Mouse (Mus musculus): ENCODE data around the gene Lpp. TPM values are rescaled to one million over a fixed set of nuclear protein-coding genes. Genes with fewer than 3 reads are reported as not detected.

Gene Lpp
- polyA plus RNA-seq, 1 experiment from 2014 or later, result 4.8 TPM

DNA sequence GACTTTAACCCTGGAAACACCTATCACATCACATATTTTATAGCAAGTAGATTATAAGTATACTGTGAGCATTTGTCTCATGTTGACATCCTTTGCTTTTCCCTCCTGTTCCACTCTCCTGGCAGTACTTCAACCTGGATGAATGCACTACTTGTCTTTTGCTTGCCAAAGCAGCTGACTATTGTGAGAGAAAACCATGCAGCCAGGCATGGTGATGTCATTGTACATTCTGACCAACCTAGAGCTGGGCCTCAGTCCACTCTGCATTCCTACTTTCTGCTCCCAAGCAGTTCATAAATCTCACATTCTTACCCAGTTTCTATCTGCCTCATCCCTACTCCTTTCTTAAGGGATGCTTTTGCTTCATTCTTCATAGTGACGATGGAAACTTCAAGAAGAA, 515.6 kb downstream of the Lpp start:
- H3K9me3 ChIP-seq (replicated peaks; ENCODE audit: control insufficient read depth, low read length), result no peaks in the 10 kb centered on the region
- WGBS, result 88% methylated on average over 1 of the region's 1 CpGs
- no peaks in the 10 kb centered on the region for H3K36me3 ChIP-seq (ENCODE audit: control insufficient read depth, insufficient read depth, low read length)
- H3K27ac ChIP-seq (ENCODE audit: low read depth, low read length), result no peak overlapping the region
- no peaks in the 10 kb centered on the region; the same call in 1 of the 2 replicates for H3K4me1 ChIP-seq (ENCODE audit: control insufficient read depth, insufficient read depth, low read length)
- no peaks in the 10 kb centered on the region for H3K27me3 ChIP-seq (replicated peaks; ENCODE audit: control insufficient read depth, insufficient read depth, low read length)
- ATAC-seq, result peak; percentile 62
- H3K9ac ChIP-seq (ENCODE audit: low read length), result no peak overlapping the region
- no peak overlapping the region for H3K4me3 ChIP-seq (ENCODE audit: low read depth, low read length)
- H3K4me2 ChIP-seq (ENCODE audit: low read length), result no peak overlapping the region
- peak; percentile 74 for DNase-seq (ENCODE audit: low spot score)

DNA sequence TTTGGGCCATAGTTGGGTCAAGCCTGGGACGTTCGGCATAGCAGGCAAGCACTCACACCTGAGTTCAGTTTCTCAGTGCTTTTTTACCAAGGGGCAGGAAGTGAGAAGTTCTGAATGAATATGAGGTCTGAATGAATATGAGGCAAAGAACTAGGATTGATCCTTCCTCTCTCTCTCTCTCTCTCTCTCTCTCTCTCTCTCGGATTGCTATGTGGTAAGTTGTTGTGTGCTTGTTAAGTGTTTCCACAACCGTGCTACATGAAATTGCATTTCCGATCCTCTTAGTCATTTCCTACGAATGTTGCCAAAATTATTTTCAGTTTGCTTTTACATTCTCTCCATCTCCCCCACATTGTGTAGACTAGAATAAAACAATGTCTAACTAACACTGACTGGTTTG, 517.0 kb downstream of the Lpp start:
- no peak overlapping the region for H3K4me3 ChIP-seq (ENCODE audit: low read depth, low read length)
- ATAC-seq (no peak), DNase-seq (ENCODE audit: low spot score) (no peak)
- no peak overlapping the region for H3K9ac ChIP-seq (ENCODE audit: low read length)
- no peaks in the 10 kb centered on the region for H3K36me3 ChIP-seq (ENCODE audit: control insufficient read depth, insufficient read depth, low read length)
- no peaks in the 10 kb centered on the region for H3K27me3 ChIP-seq (replicated peaks; ENCODE audit: control insufficient read depth, insufficient read depth, low read length)
- no peaks in the 10 kb centered on the region for H3K9me3 ChIP-seq (replicated peaks; ENCODE audit: control insufficient read depth, low read length)
- no peak overlapping the region for H3K27ac ChIP-seq (ENCODE audit: low read depth, low read length)
- 85% methylated on average over 6 of the region's 6 CpGs for WGBS
- H3K4me1 ChIP-seq (ENCODE audit: control insufficient read depth, insufficient read depth, low read length), result no peaks in the 10 kb centered on the region; the same call in 1 of the 2 replicates
- no peak overlapping the region for H3K4me2 ChIP-seq (ENCODE audit: low read length)

DNA sequence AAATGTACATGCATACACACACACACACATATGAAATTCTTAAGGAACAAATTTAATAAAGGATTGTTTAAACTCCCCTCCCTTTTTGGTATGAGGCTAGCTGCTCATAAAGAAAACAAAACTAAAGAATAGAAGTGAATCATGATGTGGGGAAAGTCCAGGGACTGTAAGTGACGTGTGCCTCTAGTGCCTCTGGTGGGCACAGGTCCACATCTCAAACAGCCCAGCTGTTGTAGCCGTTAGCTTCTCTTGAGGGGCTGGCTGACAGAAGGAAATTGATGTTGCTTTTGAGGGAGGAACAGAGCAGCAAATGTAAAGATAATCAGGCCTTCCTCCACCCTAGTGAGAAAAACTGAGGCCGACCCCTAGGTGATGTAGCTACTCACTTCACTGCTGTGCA, 517.5 kb downstream of the Lpp start:
- Histone ChIP-seq H3K27me3 (replicated peaks; ENCODE audit: control insufficient read depth, insufficient read depth, low read length) (no peaks in the 10 kb centered on the region), H3K27ac (ENCODE audit: low read depth, low read length) (no peak overlapping the region), H3K36me3 (ENCODE audit: control insufficient read depth, insufficient read depth, low read length) (no peaks in the 10 kb centered on the region), H3K4me3 (ENCODE audit: low read depth, low read length) (no peak overlapping the region), H3K4me1 (ENCODE audit: control insufficient read depth, insufficient read depth, low read length) (no peaks in the 10 kb centered on the region; the same call in 1 of the 2 replicates), H3K9me3 (replicated peaks; ENCODE audit: control insufficient read depth, low read length) (no peaks in the 10 kb centered on the region), H3K9ac (ENCODE audit: low read length) (no peak overlapping the region), H3K4me2 (ENCODE audit: low read length) (no peak overlapping the region)
- no peak for ATAC-seq
- DNase-seq (ENCODE audit: low spot score), result peak; percentile 29
- 52% methylated on average over 3 of the region's 3 CpGs for WGBS

GRCm38 (mm10) chr16:24912381-24912780, 519.1 kb downstream of the Lpp start:
- no peaks in the 10 kb centered on the region; the same call in 1 of the 2 replicates for H3K4me1 ChIP-seq (ENCODE audit: control insufficient read depth, insufficient read depth, low read length)
- no peak overlapping the region for H3K4me3 ChIP-seq (ENCODE audit: low read depth, low read length)
- WGBS, result 71% methylated on average over 1 of the region's 1 CpGs
- no peak for ATAC-seq
- no peaks in the 10 kb centered on the region for H3K27me3 ChIP-seq (replicated peaks; ENCODE audit: control insufficient read depth, insufficient read depth, low read length)
- H3K36me3 ChIP-seq (ENCODE audit: control insufficient read depth, insufficient read depth, low read length), result no peaks in the 10 kb centered on the region
- no peak for DNase-seq (ENCODE audit: low spot score)
- H3K9me3 ChIP-seq (replicated peaks; ENCODE audit: control insufficient read depth, low read length), result no peaks in the 10 kb centered on the region
- no peak overlapping the region for H3K9ac ChIP-seq (ENCODE audit: low read length)
- H3K4me2 ChIP-seq (ENCODE audit: low read length), result no peak overlapping the region
- H3K27ac ChIP-seq (ENCODE audit: low read depth, low read length), result no peak overlapping the region

DNA sequence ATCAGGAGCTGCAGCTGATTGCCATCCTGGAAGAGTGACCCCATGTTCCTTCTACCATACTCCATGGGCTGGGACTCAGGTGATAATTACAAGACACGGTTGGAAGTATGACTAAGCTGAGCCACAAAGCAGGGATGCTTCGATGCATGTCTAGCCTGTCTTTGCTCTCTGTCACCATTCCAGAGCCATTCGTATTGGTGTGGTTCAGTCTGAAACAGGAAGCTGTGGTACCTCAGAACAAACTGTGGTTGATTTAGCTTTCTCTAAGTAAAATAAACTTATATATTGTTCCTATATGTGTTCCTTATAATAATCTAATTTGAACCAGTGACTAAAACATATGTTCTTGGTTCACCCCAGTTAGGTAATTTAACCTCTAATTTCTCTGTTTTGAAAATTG, 519.7 kb downstream of the Lpp start:
- no peak overlapping the region for H3K9ac ChIP-seq (ENCODE audit: low read length)
- ATAC-seq (no peak), DNase-seq (ENCODE audit: low spot score) (no peak)
- H3K4me1 ChIP-seq (ENCODE audit: control insufficient read depth, insufficient read depth, low read length), result no peaks in the 10 kb centered on the region; the same call in 1 of the 2 replicates
- no peak overlapping the region for H3K4me3 ChIP-seq (ENCODE audit: low read depth, low read length)
- no peak overlapping the region for H3K4me2 ChIP-seq (ENCODE audit: low read length)
- H3K36me3 ChIP-seq (ENCODE audit: control insufficient read depth, insufficient read depth, low read length), result no peaks in the 10 kb centered on the region
- no peak overlapping the region for H3K27ac ChIP-seq (ENCODE audit: low read depth, low read length)
- 93% methylated on average over 3 of the region's 3 CpGs for whole genome bisulfite sequencing
- H3K27me3 ChIP-seq (replicated peaks; ENCODE audit: control insufficient read depth, insufficient read depth, low read length), result no peaks in the 10 kb centered on the region
- H3K9me3 ChIP-seq (replicated peaks; ENCODE audit: control insufficient read depth, low read length), result no peaks in the 10 kb centered on the region

DNA sequence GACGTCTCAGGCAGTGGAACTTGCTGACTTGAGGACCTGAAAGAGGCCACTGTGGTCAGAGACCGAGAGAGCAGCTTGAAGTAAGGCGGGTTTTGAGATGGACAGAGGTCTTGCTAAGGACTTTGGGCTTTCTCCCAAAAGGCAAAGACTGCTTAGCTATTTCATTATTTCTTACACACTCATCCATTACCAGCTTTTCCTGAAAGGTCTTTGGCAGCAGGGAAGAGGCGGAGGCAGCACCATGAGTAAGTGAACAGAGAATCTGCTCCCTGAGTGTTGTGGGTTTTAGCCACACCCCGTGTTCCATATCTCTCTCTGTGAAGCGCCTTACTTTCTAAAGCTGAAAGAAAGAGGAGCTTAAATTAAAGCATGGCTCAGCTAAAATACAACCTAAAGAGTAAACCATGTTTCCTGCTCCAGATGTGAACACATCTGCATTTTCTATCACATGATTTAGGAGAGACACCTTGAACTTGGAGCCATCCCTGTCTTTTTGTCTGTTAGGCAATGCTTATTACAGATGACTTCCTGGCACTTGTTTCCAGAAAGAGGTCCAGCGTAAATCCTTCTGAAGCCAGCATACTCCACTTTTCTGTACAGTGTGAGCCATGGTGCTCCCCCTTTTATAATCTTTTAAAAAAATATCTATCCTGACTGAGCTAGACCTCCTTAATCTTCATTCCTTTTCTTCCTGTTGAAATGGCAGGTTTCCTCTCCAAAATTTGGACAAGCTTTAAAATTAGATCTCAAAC, 520.5 kb downstream of the Lpp start:
- no peaks in the 10 kb centered on the region for H3K36me3 ChIP-seq (ENCODE audit: control insufficient read depth, insufficient read depth, low read length)
- no peaks in the 10 kb centered on the region for H3K9me3 ChIP-seq (replicated peaks; ENCODE audit: control insufficient read depth, low read length)
- no peak for DNase-seq (ENCODE audit: low spot score)
- 84% methylated on average over 7 of the region's 7 CpGs for WGBS
- H3K27ac ChIP-seq (ENCODE audit: low read depth, low read length), result no peak overlapping the region
- no peaks in the 10 kb centered on the region for H3K27me3 ChIP-seq (replicated peaks; ENCODE audit: control insufficient read depth, insufficient read depth, low read length)
- no peak for ATAC-seq
- no peak overlapping the region for H3K4me3 ChIP-seq (ENCODE audit: low read depth, low read length)
- no peaks in the 10 kb centered on the region; the same call in 1 of the 2 replicates for H3K4me1 ChIP-seq (ENCODE audit: control insufficient read depth, insufficient read depth, low read length)
- no peak overlapping the region for H3K4me2 ChIP-seq (ENCODE audit: low read length)
- H3K9ac ChIP-seq (ENCODE audit: low read length), result no peak overlapping the region

GRCm38 (mm10) chr16:24914393-24914751, 521.1 kb downstream of the Lpp start:
- Histone ChIP-seq H3K36me3 (ENCODE audit: control insufficient read depth, insufficient read depth, low read length) (no peaks in the 10 kb centered on the region), H3K9ac (ENCODE audit: low read length) (no peak overlapping the region), H3K4me2 (ENCODE audit: low read length) (no peak overlapping the region), H3K9me3 (replicated peaks; ENCODE audit: control insufficient read depth, low read length) (no peaks in the 10 kb centered on the region), H3K4me3 (ENCODE audit: low read depth, low read length) (no peak overlapping the region), H3K27me3 (replicated peaks; ENCODE audit: control insufficient read depth, insufficient read depth, low read length) (no peaks in the 10 kb centered on the region), H3K4me1 (ENCODE audit: control insufficient read depth, insufficient read depth, low read length) (no peaks in the 10 kb centered on the region; the same call in 1 of the 2 replicates), H3K27ac (ENCODE audit: low read depth, low read length) (no peak overlapping the region)
- DNase-seq (ENCODE audit: low spot score), result peak; percentile 77
- peak; percentile 65; the same call in 1 of the 2 replicates for ATAC-seq
- WGBS, result 47% methylated on average over 3 of the region's 3 CpGs

- H3K27ac ChIP-seq (ENCODE audit: low read depth, low read length), result no peak overlapping the region
- no peaks in the 10 kb centered on the region for H3K27me3 ChIP-seq (replicated peaks; ENCODE audit: control insufficient read depth, insufficient read depth, low read length)
- no peak for ATAC-seq
- no peak for DNase-seq (ENCODE audit: low spot score)
- H3K36me3 ChIP-seq (ENCODE audit: control insufficient read depth, insufficient read depth, low read length), result no peaks in the 10 kb centered on the region
- H3K4me3 ChIP-seq (ENCODE audit: low read depth, low read length), result no peak overlapping the region
- peaks cover 2% of the 10 kb centered on the region; the same call in 1 of the 2 replicates for H3K4me1 ChIP-seq (ENCODE audit: control insufficient read depth, insufficient read depth, low read length)
- 94% methylated on average over 4 of the region's 4 CpGs for WGBS
- no peak overlapping the region for H3K4me2 ChIP-seq (ENCODE audit: low read length)
- H3K9ac ChIP-seq (ENCODE audit: low read length), result no peak overlapping the region
- no peaks in the 10 kb centered on the region for H3K9me3 ChIP-seq (replicated peaks; ENCODE audit: control insufficient read depth, low read length)
These were observed 522.2 kb downstream of the Lpp start for GRCm38 (mm10) chr16:24915470-24915869.

GRCm38 (mm10) chr16:24919349-24920012, 526.2 kb downstream of the Lpp start:
- H3K27ac ChIP-seq (ENCODE audit: low read depth, low read length), result no peak overlapping the region
- ATAC-seq (peak; percentile 67; the same call in 1 of the 2 replicates), DNase-seq (ENCODE audit: low spot score) (peak; percentile 70)
- H3K4me2 ChIP-seq (ENCODE audit: low read length), result peak overlapping the region; percentile 26; the same call in 1 of the 2 replicates
- H3K36me3 ChIP-seq (ENCODE audit: control insufficient read depth, insufficient read depth, low read length), result no peaks in the 10 kb centered on the region
- H3K27me3 ChIP-seq (replicated peaks; ENCODE audit: control insufficient read depth, insufficient read depth, low read length), result no peaks in the 10 kb centered on the region
- H3K4me1 ChIP-seq (ENCODE audit: control insufficient read depth, insufficient read depth, low read length), result peaks cover 2% of the 10 kb centered on the region; the same call in 1 of the 2 replicates
- H3K9me3 ChIP-seq (replicated peaks; ENCODE audit: control insufficient read depth, low read length), result no peaks in the 10 kb centered on the region
- no peak overlapping the region for H3K4me3 ChIP-seq (ENCODE audit: low read depth, low read length)
- WGBS, result 8% methylated on average over 11 of the region's 11 CpGs
- no peak overlapping the region for H3K9ac ChIP-seq (ENCODE audit: low read length)
